Mouse (Mus musculus) bone marrow macrophage, adult 2 months (primary cell): ENCODE data around the gene Arfgap1. TPM values are rescaled to one million over a fixed set of nuclear protein-coding genes. Genes with fewer than 3 reads are reported as not detected.

Experiments
- H3K27ac ChIP-seq: 2 replicates; pipeline ENCODE4 v1.5.1; 2012; ENCODE audit warnings: low read depth, low read length; ENCODE audit not compliant: insufficient read depth
- H3K4me1 ChIP-seq: 2 replicates; pipeline ENCODE4 v1.6.1; 2012; ENCODE audit warnings: low read length; ENCODE audit not compliant: control insufficient read depth, insufficient read depth
- H3K4me3 ChIP-seq: 2 replicates; pipeline ENCODE4 v1.5.1; 2012; ENCODE audit warnings: mild to moderate bottlenecking, low read length, moderate library complexity; ENCODE audit not compliant: insufficient read depth
- CTCF ChIP-seq: IDR thresholded peaks from 2 replicates; pipeline ENCODE4 v1.5.1; 2012; ENCODE audit warnings: low read depth, mild to moderate bottlenecking, low read length, moderate library complexity
- POLR2A ChIP-seq: IDR thresholded peaks from 2 replicates; pipeline ENCODE4 v1.6.1; 2012; ENCODE audit warnings: mild to moderate bottlenecking, low read depth, low read length, borderline replicate concordance
- polyA plus RNA-seq: library from polyadenylated mRNA; stranded (reverse); fragments of >200 nt; gene quantifications from 2 replicates; pipeline ENCODE4 v1.2.4, GENCODE M21; 2012; ENCODE audit not compliant: missing spikeins, insufficient read depth, insufficient read length

Arfgap1 gene
- polyA plus RNA-seq, 1 experiment, result 35.3 TPM

GRCm38 (mm10) chr2:180981133-180981532 is 14.1 kb downstream of the Arfgap1 start:
- no peak for TF ChIP-seq POLR2A
- TF ChIP-seq CTCF, result no peak
- Histone ChIP-seq H3K4me1 (peaks cover 13% of the 10 kb centered on the region), H3K4me3 (no peak overlapping the region), H3K27ac (no peak overlapping the region)

GRCm38 (mm10) chr2:180985635-180986034 is 18.6 kb downstream of the Arfgap1 start:
- TF ChIP-seq POLR2A (no peak), CTCF (no peak)
- no peaks in the 10 kb centered on the region for H3K4me1 ChIP-seq
- no peak overlapping the region for H3K27ac ChIP-seq
- H3K4me3 ChIP-seq, result no peak overlapping the region

GRCm38 (mm10) chr2:180986449-180986848 is 19.4 kb downstream of the Arfgap1 start, which contains the start of gene Col20a1:
TSS of gene Col20a1 (plus strand) at chr2:180986535.
- Histone ChIP-seq H3K4me1 (no peaks in the 10 kb centered on the region), H3K27ac (no peak within 1 kb of the TSS), H3K4me3 (no peak within 1 kb of the TSS)
- TF ChIP-seq POLR2A, result no peak
- TF ChIP-seq CTCF, result no peak

GRCm38 (mm10) chr2:180987001-180987400 is 20.0 kb downstream of the Arfgap1 start:
- no peak overlapping the region for H3K27ac ChIP-seq
- H3K4me3 ChIP-seq, result no peak overlapping the region
- TF ChIP-seq POLR2A (no peak), CTCF (no peak)
- no peaks in the 10 kb centered on the region for H3K4me1 ChIP-seq

GRCm38 (mm10) chr2:180987432-180988030 is 20.5 kb downstream of the Arfgap1 start:
- Histone ChIP-seq H3K27ac (no peak overlapping the region), H3K4me3 (no peak overlapping the region), H3K4me1 (no peaks in the 10 kb centered on the region)
- no peak for TF ChIP-seq POLR2A
- no peak for TF ChIP-seq CTCF

- Histone ChIP-seq H3K4me1 (no peaks in the 10 kb centered on the region), H3K4me3 (no peak overlapping the region), H3K27ac (no peak overlapping the region)
- TF ChIP-seq POLR2A (no peak), CTCF (no peak)
Measured at GRCm38 (mm10) chr2:180988347-180988913, 21.4 kb downstream of the Arfgap1 start.

GRCm38 (mm10) chr2:180988948-180989347 is 21.9 kb downstream of the Arfgap1 start:
- no peak overlapping the region for H3K27ac ChIP-seq
- TF ChIP-seq CTCF (no peak), POLR2A (no peak)
- H3K4me3 ChIP-seq, result no peak overlapping the region
- H3K4me1 ChIP-seq, result no peaks in the 10 kb centered on the region

GRCm38 (mm10) chr2:180990347-180990746 is 23.3 kb downstream of the Arfgap1 start:
- H3K27ac ChIP-seq, result no peak overlapping the region
- TF ChIP-seq CTCF (no peak), POLR2A (no peak)
- H3K4me1 ChIP-seq, result no peaks in the 10 kb centered on the region
- H3K4me3 ChIP-seq, result no peak overlapping the region

GRCm38 (mm10) chr2:180994360-180994759 is 27.3 kb downstream of the Arfgap1 start:
- TF ChIP-seq POLR2A (no peak), CTCF (no peak)
- H3K4me3 ChIP-seq, result no peak overlapping the region
- no peaks in the 10 kb centered on the region for H3K4me1 ChIP-seq
- no peak overlapping the region for H3K27ac ChIP-seq

- no peak for TF ChIP-seq CTCF
- no peak for TF ChIP-seq POLR2A
- H3K27ac ChIP-seq, result no peak overlapping the region
- H3K4me3 ChIP-seq, result no peak overlapping the region
- H3K4me1 ChIP-seq, result no peaks in the 10 kb centered on the region
Measured at GRCm38 (mm10) chr2:180995457-180995856, 28.4 kb downstream of the Arfgap1 start.
